ENCODE assay signal across 16 mouse cellular contexts in genomic region chrX:160441272-160441671, GRCm38 (mm10).
"Had no signal": no experiment of that assay in that cellular context is flagged by ENCODE, and none has a peak within 500 bp of the region (broad histone marks: within the 10 kb centered on the region; RNA-seq: fewer than 3 reads in every experiment).

No protein-coding gene starts in this region.

- H3K9me3 ChIP-seq: limb, embryonic 12.5 days; limb, embryonic 15.5 days had no signal

- H3K9ac ChIP-seq: limb, embryonic 12.5 days; limb, embryonic 15.5 days; liver, embryonic 14.5 days; liver, postnatal 0 days; lung, embryonic 14.5 days had no signal

- ATAC-seq: liver, postnatal 0 days; lung, postnatal 0 days had no signal

- H3K4me3 ChIP-seq: limb, embryonic 12.5 days; limb, embryonic 15.5 days had no signal

- H3K27ac ChIP-seq: limb, embryonic 12.5 days; limb, embryonic 15.5 days; liver, embryonic 14.5 days; stomach, postnatal 0 days had no signal

- DNase-seq: kidney, postnatal 14 days; kidney, postnatal 4 days; left cerebral cortex, postnatal 4 days; liver, postnatal 0 days; lung, embryonic 14.5 days; lung, postnatal 4 days; midbrain, embryonic 14.5 days; thymus, adult 2 months; thymus, postnatal 25 days had no signal

- H3K36me3 ChIP-seq: limb, embryonic 12.5 days; limb, embryonic 15.5 days had no signal

- H3K4me1 ChIP-seq: limb, embryonic 12.5 days; limb, embryonic 15.5 days had no signal

- H3K4me2 ChIP-seq: limb, embryonic 12.5 days; limb, embryonic 15.5 days; liver, embryonic 11.5 days; lung, embryonic 14.5 days; midbrain, embryonic 11.5 days had no signal
